Mouse (Mus musculus): Measurements from ENCODE around the gene Klk6. TPM values are rescaled to one million over a fixed set of nuclear protein-coding genes. Genes with fewer than 3 reads are reported as not detected.
A peak's percentile ranks its signal among the peaks of the same experiment; 100 is the strongest.

The Klk6 gene
- polyA plus RNA-seq, 1 experiment from 2014 or later = not detected

- ATAC-seq (ENCODE audit: low FRiP score, low read depth) = no peak
- H3K27me3 ChIP-seq = no peaks in the 10 kb centered on the region
- no peak overlapping the region for H3K4me3 ChIP-seq
- 80% methylated on average over 3 of the region's 3 CpGs for WGBS
- no peak overlapping the region for H3K27ac ChIP-seq (replicated peaks)
- no peaks in the 10 kb centered on the region for H3K9me3 ChIP-seq
- H3K9ac ChIP-seq = no peak overlapping the region
- H3K4me1 ChIP-seq (replicated peaks) = no peaks in the 10 kb centered on the region
- no peak overlapping the region for H3K4me2 ChIP-seq
- H3K36me3 ChIP-seq = no peaks in the 10 kb centered on the region
Observed at GRCm38 (mm10) chr7:43788096-43788495, 36.2 kb upstream of the Klk6 start.

GRCm38 (mm10) chr7:43789295-43789694 lies 35.0 kb upstream of the Klk6 start:
- Histone ChIP-seq H3K4me3 (no peak overlapping the region), H3K27ac (replicated peaks) (no peak overlapping the region), H3K36me3 (no peaks in the 10 kb centered on the region), H3K9ac (no peak overlapping the region), H3K27me3 (no peaks in the 10 kb centered on the region), H3K4me1 (replicated peaks) (no peaks in the 10 kb centered on the region), H3K4me2 (no peak overlapping the region), H3K9me3 (no peaks in the 10 kb centered on the region)
- WGBS = 73% methylated on average over 2 of the region's 2 CpGs
- no peak for ATAC-seq (ENCODE audit: low FRiP score, low read depth)

- H3K36me3 ChIP-seq = no peaks in the 10 kb centered on the region
- WGBS = 77% methylated on average over 7 of the region's 7 CpGs
- no peak within 1 kb of the TSS for H3K4me3 ChIP-seq
- no peak within 1 kb of the TSS for H3K4me2 ChIP-seq
- peaks cover 11% of the 10 kb centered on the region; the same call in 1 of the 2 replicates for H3K4me1 ChIP-seq (replicated peaks)
- peaks cover 15% of the 10 kb centered on the region; the same call in 1 of the 2 replicates for H3K27me3 ChIP-seq
- H3K9me3 ChIP-seq = no peaks in the 10 kb centered on the region
- H3K9ac ChIP-seq = no peak within 1 kb of the TSS
- H3K27ac ChIP-seq (replicated peaks) = no peak within 1 kb of the TSS
- ATAC-seq (ENCODE audit: low FRiP score, low read depth) = no peak
Observed at GRCm38 (mm10) chr7:43791591-43791990, 32.7 kb upstream of the Klk6 start, which contains the start of gene Klk9. Gene Klk9, plus strand, starts transcription at chr7:43791891.

GRCm38 (mm10) chr7:43796355-43796754 lies 27.9 kb upstream of the Klk6 start:
- H3K27me3 ChIP-seq = peaks cover 22% of the 10 kb centered on the region; the same call in 1 of the 2 replicates
- H3K9me3 ChIP-seq = no peaks in the 10 kb centered on the region
- peak overlapping the region; percentile 36; the same call in 1 of the 2 replicates for H3K9ac ChIP-seq
- peak overlapping the region; percentile 76 for H3K4me2 ChIP-seq
- H3K4me1 ChIP-seq (replicated peaks) = peaks cover 17% of the 10 kb centered on the region
- no peaks in the 10 kb centered on the region for H3K36me3 ChIP-seq
- peak overlapping the region; percentile 47 for H3K4me3 ChIP-seq
- no peak overlapping the region for H3K27ac ChIP-seq (replicated peaks)
- peak; percentile 35 for ATAC-seq (ENCODE audit: low FRiP score, low read depth)
- WGBS = 7% methylated on average over 8 of the region's 8 CpGs

- Histone ChIP-seq H3K27me3 (peaks cover 22% of the 10 kb centered on the region; the same call in 1 of the 2 replicates), H3K4me3 (peak within 1 kb of the TSS; percentile 47), H3K27ac (replicated peaks) (no peak within 1 kb of the TSS), H3K4me1 (replicated peaks) (peaks cover 17% of the 10 kb centered on the region), H3K9ac (peak within 1 kb of the TSS; percentile 36), H3K4me2 (peak within 1 kb of the TSS; percentile 76), H3K9me3 (no peaks in the 10 kb centered on the region), H3K36me3 (no peaks in the 10 kb centered on the region)
- ATAC-seq (ENCODE audit: low FRiP score, low read depth) = peak; percentile 63
- under 1% methylated on average over 28 of the region's 28 CpGs for WGBS
Observed at GRCm38 (mm10) chr7:43797333-43797769, 26.9 kb upstream of the Klk6 start, which contains the start of gene Klk8. Gene Klk8, plus strand, starts transcription at chr7:43797577.

GRCm38 (mm10) chr7:43797844-43798462 lies 26.3 kb upstream of the Klk6 start:
- ATAC-seq (ENCODE audit: low FRiP score, low read depth) = peak; percentile 58
- Histone ChIP-seq H3K4me3 (peak overlapping the region; percentile 47), H3K4me1 (replicated peaks) (peaks cover 17% of the 10 kb centered on the region), H3K27me3 (peaks cover 22% of the 10 kb centered on the region; the same call in 1 of the 2 replicates), H3K4me2 (peak overlapping the region; percentile 76), H3K27ac (replicated peaks) (no peak overlapping the region), H3K9me3 (no peaks in the 10 kb centered on the region), H3K36me3 (no peaks in the 10 kb centered on the region), H3K9ac (0 out of 2 replicates have a peak overlapping the region, but pooled peaks have one; percentile 36)
- WGBS = 42% methylated on average over 13 of the region's 13 CpGs

GRCm38 (mm10) chr7:43799876-43800275 lies 24.4 kb upstream of the Klk6 start:
- H3K4me1 ChIP-seq (replicated peaks) = peaks cover 17% of the 10 kb centered on the region
- H3K4me3 ChIP-seq = no peak overlapping the region
- no peaks in the 10 kb centered on the region for H3K36me3 ChIP-seq
- WGBS = 77% methylated on average over 7 of the region's 7 CpGs
- ATAC-seq (ENCODE audit: low FRiP score, low read depth) = no peak
- no peak overlapping the region for H3K4me2 ChIP-seq
- H3K27me3 ChIP-seq = peaks cover 22% of the 10 kb centered on the region; the same call in 1 of the 2 replicates
- H3K9me3 ChIP-seq = no peaks in the 10 kb centered on the region
- H3K9ac ChIP-seq = no peak overlapping the region
- no peak overlapping the region for H3K27ac ChIP-seq (replicated peaks)

GRCm38 (mm10) chr7:43810994-43811393 lies 13.3 kb upstream of the Klk6 start, which contains the start of gene Klk7:
Gene Klk7, plus strand, starts transcription at chr7:43811294.
- WGBS = 53% methylated on average over 5 of the region's 5 CpGs
- no peak within 1 kb of the TSS for H3K27ac ChIP-seq (replicated peaks)
- H3K4me3 ChIP-seq = no peak within 1 kb of the TSS
- no peaks in the 10 kb centered on the region for H3K4me1 ChIP-seq (replicated peaks)
- no peak for ATAC-seq (ENCODE audit: low FRiP score, low read depth)
- H3K9ac ChIP-seq = no peak within 1 kb of the TSS
- no peak within 1 kb of the TSS for H3K4me2 ChIP-seq
- no peaks in the 10 kb centered on the region for H3K36me3 ChIP-seq
- no peaks in the 10 kb centered on the region for H3K27me3 ChIP-seq
- no peaks in the 10 kb centered on the region for H3K9me3 ChIP-seq

GRCm38 (mm10) chr7:43815211-43815610 lies 9.1 kb upstream of the Klk6 start:
- Histone ChIP-seq H3K27ac (replicated peaks) (no peak overlapping the region), H3K9me3 (no peaks in the 10 kb centered on the region), H3K9ac (no peak overlapping the region), H3K4me1 (replicated peaks) (no peaks in the 10 kb centered on the region), H3K27me3 (no peaks in the 10 kb centered on the region), H3K36me3 (no peaks in the 10 kb centered on the region), H3K4me2 (no peak overlapping the region), H3K4me3 (no peak overlapping the region)
- no peak for ATAC-seq (ENCODE audit: low FRiP score, low read depth)
- whole genome bisulfite sequencing = 89% methylated on average over 7 of the region's 7 CpGs

GRCm38 (mm10) chr7:43816746-43817145 lies 7.6 kb upstream of the Klk6 start:
- Histone ChIP-seq H3K9me3 (no peaks in the 10 kb centered on the region), H3K27ac (replicated peaks) (no peak overlapping the region), H3K4me3 (no peak overlapping the region), H3K27me3 (no peaks in the 10 kb centered on the region), H3K36me3 (no peaks in the 10 kb centered on the region), H3K4me2 (no peak overlapping the region), H3K4me1 (replicated peaks) (no peaks in the 10 kb centered on the region), H3K9ac (no peak overlapping the region)
- no peak for ATAC-seq (ENCODE audit: low FRiP score, low read depth)

- no peak for ATAC-seq (ENCODE audit: low FRiP score, low read depth)
- Histone ChIP-seq H3K27me3 (no peaks in the 10 kb centered on the region), H3K27ac (replicated peaks) (no peak overlapping the region), H3K4me1 (replicated peaks) (no peaks in the 10 kb centered on the region), H3K4me3 (no peak overlapping the region), H3K9me3 (no peaks in the 10 kb centered on the region), H3K4me2 (no peak overlapping the region), H3K9ac (no peak overlapping the region), H3K36me3 (no peaks in the 10 kb centered on the region)
- WGBS = 96% methylated on average over 7 of the region's 7 CpGs
Observed at GRCm38 (mm10) chr7:43821581-43821980, 2.7 kb upstream of the Klk6 start.

GRCm38 (mm10) chr7:43826056-43826455 lies 1.8 kb downstream of the Klk6 start:
- no peak overlapping the region for H3K4me2 ChIP-seq
- H3K27me3 ChIP-seq = no peaks in the 10 kb centered on the region
- no peak for ATAC-seq (ENCODE audit: low FRiP score, low read depth)
- H3K9ac ChIP-seq = no peak overlapping the region
- no peaks in the 10 kb centered on the region for H3K9me3 ChIP-seq
- H3K27ac ChIP-seq (replicated peaks) = no peak overlapping the region
- no peaks in the 10 kb centered on the region for H3K4me1 ChIP-seq (replicated peaks)
- no peaks in the 10 kb centered on the region for H3K36me3 ChIP-seq
- no peak overlapping the region for H3K4me3 ChIP-seq
- 93% methylated on average over 5 of the region's 5 CpGs for WGBS

Measured in hindbrain, embryonic 15.5 days (tissue).